Mouse (Mus musculus) natural killer cell, adult 2 months (primary cell): ENCODE results near the gene Dusp1.

ENCODE experiments used
- DNase-seq, 2 experiments: peaks; one replicate each; pipeline ENCODE4 v3.0.0; 2022; ENCODE audit warnings: low spot score in 2 of 2

The Dusp1 gene

DNA sequence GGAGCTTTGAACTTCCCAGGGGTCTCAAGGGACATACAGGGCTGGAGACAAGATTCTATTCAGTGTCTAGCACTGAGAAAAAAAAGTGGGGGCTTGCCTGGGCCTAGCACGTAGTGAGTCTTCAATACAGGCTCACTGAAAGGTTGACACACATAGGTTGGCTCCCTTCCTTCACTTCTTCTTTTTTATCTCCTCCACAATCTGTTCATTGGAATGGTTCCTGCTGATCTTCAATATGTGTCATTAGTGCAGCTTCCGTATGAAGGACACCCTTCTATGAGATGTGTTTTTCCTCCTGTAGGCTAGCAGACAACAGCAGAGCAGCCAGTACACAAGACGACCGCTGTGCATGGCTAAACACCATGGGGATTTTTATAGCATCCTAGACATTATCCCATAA, 37.1 kb downstream of the Dusp1 start:
- no peak for DNase-seq

DNA sequence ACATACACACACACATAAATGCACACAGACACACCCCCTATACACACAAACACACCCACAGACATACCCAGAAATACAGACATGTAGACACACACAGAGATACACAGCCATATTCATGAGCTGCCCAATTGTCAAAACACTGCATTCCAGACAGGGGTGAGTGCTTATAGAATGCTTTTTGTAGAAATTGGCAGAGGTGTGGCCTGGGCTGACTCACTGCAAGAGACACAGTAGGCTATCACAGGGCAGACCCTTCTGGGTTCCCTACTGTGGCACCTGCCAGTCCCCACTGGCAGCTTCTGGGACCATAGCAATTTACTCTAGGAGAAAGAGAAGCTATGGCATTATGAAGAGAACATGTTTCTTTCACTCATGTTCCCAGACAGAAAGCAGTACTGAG, 37.6 kb downstream of the Dusp1 start:
- DNase-seq = no peak

DNA sequence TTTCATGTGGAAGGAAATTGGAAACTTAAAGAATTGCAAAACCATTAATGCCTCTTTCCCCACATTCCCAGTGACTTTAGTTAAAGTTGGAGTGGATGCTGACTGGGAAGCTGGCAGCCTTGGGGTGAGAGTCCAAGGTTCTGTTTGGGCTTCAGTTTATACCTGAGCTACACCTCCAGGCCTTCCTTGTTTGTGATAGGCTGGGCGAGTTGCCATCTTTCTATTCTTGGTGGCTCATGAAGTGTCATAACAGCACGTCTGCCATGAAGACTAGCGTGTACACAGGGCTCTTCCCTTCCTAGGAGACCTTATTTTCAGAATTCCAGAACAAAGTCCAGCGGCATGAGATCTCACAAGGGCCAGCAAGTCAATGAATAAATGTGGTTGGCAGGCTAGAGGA, 39.2 kb downstream of the Dusp1 start:
- DNase-seq = no peak

DNA sequence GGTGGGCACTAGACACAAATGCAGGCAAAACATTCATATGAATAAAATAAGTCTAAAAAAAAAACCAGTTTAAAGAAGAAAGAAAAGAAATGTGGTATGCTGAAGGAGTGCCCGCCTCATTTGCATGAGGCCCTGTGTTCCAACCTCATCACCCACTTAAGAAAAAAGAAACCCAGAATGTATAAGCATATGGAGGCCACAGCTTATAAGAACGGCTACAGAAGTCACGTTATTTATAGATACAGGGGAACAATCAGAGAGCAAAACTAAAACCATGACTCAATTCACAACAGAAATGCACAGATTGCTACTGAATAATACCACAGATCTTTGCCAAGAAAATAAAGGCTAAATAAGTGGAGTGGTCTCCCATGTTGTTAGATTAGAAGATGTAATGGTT, 43.6 kb downstream of the Dusp1 start:
- DNase-seq = no peak

DNA sequence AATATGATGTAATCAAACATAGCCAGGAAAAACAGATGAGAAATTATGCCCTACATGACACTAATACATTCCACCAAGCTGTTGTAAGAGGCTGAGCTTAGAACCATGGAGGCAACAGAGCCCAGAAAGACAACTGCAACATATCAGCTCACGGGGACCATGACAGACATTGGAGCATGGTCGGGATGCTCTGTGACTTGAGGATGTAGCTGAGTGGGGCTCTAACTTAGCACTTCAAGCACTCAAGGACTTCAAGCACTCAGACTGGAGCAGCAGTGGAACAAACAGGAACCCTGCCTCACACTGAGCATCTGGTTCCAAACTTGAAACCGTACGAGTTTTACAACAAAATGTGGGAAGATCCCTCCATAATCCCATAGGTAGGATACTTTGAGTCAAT, 46.3 kb downstream of the Dusp1 start:
- DNase-seq = no peak

- DNase-seq = peak; percentile 77 to 91
Observed at GRCm38 (mm10) chr17:26514581-26515030, 47.3 kb downstream of the Dusp1 start.

GRCm38 (mm10) chr17:26513459-26514290, 48.3 kb downstream of the Dusp1 start:
- DNase-seq = no peak

- no peak for DNase-seq
Observed at GRCm38 (mm10) chr17:26512961-26513360, 49.0 kb downstream of the Dusp1 start.

- DNase-seq = no peak
Observed at GRCm38 (mm10) chr17:26511816-26512774, 49.8 kb downstream of the Dusp1 start.

GRCm38 (mm10) chr17:26511256-26511655, 50.7 kb downstream of the Dusp1 start:
- no peak for DNase-seq

- DNase-seq = no peak
Observed at GRCm38 (mm10) chr17:26510146-26511045, 51.5 kb downstream of the Dusp1 start.

- DNase-seq = peak; percentile 73 to 82
Observed at GRCm38 (mm10) chr17:26508961-26509771, 52.8 kb downstream of the Dusp1 start.

DNA sequence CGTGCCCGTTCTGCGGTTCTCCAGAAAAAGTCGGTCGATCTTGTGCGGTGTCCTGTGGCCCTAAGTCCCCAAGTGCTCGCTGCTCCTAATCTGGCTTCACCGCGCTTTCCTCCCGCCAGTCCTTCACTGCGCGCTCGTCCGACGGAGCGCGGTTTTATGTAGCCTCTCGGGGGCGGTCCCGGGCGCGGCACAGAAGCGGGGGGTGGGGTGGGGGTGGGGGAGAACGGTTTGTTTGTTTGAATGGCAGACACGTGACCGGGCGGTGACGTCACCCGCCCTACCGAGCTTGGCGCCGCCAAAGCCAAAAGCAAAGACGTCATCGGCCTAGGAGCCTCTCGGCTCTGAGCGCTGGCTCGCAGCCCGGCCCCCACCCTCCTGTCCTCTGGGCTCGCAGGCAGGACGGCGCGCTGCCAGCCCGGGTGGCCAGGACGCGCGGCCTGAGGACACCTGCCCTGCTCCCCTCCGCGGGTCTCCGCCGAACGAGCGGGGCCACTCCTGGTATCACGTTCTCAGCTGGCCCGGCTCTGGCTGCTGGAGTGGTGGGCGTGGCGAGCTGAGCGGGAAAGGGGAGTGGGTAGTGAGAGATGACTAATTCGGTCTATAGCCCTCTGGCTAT, 53.5 kb downstream of the Dusp1 start:
- peak; percentile 96 to 97 for DNase-seq

GRCm38 (mm10) chr17:26507966-26508344, 54.0 kb downstream of the Dusp1 start:
- DNase-seq = no peak

- DNase-seq = peak; percentile 46 to 51
Observed at GRCm38 (mm10) chr17:26506997-26507871, 54.7 kb downstream of the Dusp1 start.

DNA sequence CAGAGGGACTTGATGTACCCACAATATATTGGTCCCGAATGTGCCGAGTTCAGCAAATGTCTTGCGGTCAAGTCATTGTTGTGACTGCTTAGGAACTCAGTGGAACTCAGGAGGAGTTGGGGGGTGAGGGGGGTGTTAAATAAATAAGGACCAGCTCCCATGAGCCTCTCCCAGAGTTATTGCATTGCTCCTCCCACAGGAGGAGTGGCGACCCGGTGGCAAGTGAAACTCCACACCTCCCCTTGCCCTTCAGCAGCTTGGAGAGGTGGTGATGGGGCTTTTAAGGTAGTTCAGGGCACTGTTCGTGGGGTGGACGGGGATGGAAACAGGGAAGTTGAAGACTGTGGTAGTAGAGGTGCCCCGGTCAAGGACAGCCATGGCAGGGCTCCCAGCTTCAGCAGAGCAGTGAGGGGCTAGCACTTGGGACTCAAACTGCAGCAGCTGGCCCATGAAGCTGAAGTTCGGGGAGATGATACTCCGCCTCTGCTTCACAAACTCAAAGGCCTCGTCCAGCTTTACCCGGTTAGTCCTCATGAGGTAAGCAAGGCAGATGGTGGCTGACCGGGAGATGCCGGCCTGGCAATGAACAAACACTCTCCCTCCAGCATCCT, 55.8 kb downstream of the Dusp1 start:
- DNase-seq = no peak

GRCm38 (mm10) chr17:26505181-26505581, 56.7 kb downstream of the Dusp1 start:
- peak in 1 of 2 experiments; percentile 19 for DNase-seq

DNA sequence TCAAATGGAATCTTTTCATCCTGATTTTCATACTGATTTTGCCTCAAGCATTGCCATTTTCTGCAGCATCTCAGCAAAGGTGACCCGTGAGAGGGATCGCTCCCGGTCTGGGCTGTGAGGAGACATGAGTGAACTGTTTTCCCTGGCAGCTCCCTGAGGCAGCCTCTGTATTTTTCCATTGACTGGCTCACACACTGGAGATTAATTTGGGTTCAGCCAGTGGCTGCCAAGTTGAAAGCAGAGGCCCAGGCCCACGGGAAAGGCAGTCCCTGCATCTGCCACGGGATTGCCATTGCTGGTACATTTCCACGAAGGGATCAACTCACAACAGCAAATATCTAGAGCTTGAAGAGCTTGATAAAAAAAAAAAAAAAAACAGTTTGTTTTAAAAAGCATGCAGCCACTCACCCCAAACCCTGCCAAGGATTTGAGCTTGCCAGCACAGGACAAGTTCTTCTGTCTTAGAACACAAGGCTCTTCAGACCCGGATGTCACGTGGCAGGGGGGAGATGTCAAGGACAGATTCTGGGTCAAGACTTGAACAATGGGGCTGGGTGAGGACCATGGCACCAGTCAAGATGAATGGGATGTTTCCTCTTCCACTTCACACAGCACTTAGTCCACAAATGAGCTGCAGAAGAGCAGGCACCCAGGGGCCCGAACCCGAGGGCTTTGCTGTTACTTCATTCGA, 57.8 kb downstream of the Dusp1 start:
- DNase-seq = peak in 1 of 2 experiments; percentile 36
